Mouse (Mus musculus) kidney, adult 11 months (tissue): ENCODE data around the gene Fkbp10.

Source experiments
- DNase-seq: peaks from one replicate; pipeline ENCODE4 v3.0.0; 2022

The Fkbp10 gene

DNA sequence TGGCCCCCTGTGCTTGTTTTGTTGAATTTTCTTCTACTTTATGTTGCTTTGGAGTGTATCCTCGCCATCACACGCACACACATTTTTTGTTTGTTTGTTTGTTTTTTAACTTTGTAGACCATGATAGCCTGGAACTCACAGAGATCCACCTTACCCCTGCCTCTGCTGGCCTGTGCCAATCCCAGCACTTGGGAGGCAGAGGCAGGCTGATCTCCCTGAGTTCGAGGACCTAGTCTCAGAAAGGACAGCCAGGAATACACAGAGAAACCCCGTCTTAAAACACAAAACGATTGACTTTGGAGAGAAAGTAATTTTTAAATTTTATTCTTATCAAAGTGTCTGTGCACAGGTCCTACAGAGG is 57.4 kb downstream of the Fkbp10 start:
- no peak for DNase-seq
